Mouse (Mus musculus) CH12F3 (cell line): Measurements from ENCODE around the gene Col6a2.

ENCODE experiments used
- in situ Hi-C: fragments of 300-500 bp; cut with MboI; formaldehyde crosslinking; loops from 2 replicates; pipeline ENCODE4 v1.14.3; 2020; ENCODE audit warnings: low sequenced_read_pairs

Col6a2 gene

GRCm38 (mm10) chr10:76636601-76637000, 13.2 kb upstream of the Col6a2 start:
- in situ Hi-C loops, result no loop called here

GRCm38 (mm10) chr10:76636026-76636425, 12.6 kb upstream of the Col6a2 start:
- in situ Hi-C loops, result no loop called here

GRCm38 (mm10) chr10:76634584-76634983, 11.2 kb upstream of the Col6a2 start:
- in situ Hi-C loops, result no loop called here

GRCm38 (mm10) chr10:76634094-76634571, 10.7 kb upstream of the Col6a2 start:
- in situ Hi-C loops, result no loop called here

- in situ Hi-C loops, result no loop called here
Measured at GRCm38 (mm10) chr10:76632630-76633029, 9.2 kb upstream of the Col6a2 start.

GRCm38 (mm10) chr10:76630657-76631056, 7.2 kb upstream of the Col6a2 start:
- in situ Hi-C loops, result no loop called here

- in situ Hi-C loops, result no loop called here
Measured at GRCm38 (mm10) chr10:76627714-76628113, 4.3 kb upstream of the Col6a2 start.

GRCm38 (mm10) chr10:76624903-76625302, 1.5 kb upstream of the Col6a2 start:
- in situ Hi-C loops, result no loop called here

- in situ Hi-C loops, result no loop called here
Measured at GRCm38 (mm10) chr10:76623734-76624133, 304 bp upstream of the Col6a2 start.

GRCm38 (mm10) chr10:76622411-76622810, 1.0 kb downstream of the Col6a2 start:
- in situ Hi-C loops, result no loop called here

- in situ Hi-C loops, result no loop called here
Measured at GRCm38 (mm10) chr10:76612473-76612872, 11.0 kb downstream of the Col6a2 start.

- in situ Hi-C loops, result no loop called here
Measured at GRCm38 (mm10) chr10:76602690-76603089, 20.7 kb downstream of the Col6a2 start.

GRCm38 (mm10) chr10:76596338-76596737, 27.1 kb downstream of the Col6a2 start:
- in situ Hi-C loops, result no loop called here

- in situ Hi-C loops, result no loop called here
Measured at GRCm38 (mm10) chr10:76590197-76590596, 33.2 kb downstream of the Col6a2 start.

GRCm38 (mm10) chr10:76586190-76586589, 37.2 kb downstream of the Col6a2 start:
- in situ Hi-C loops, result no loop called here

- in situ Hi-C loops, result no loop called here
Measured at GRCm38 (mm10) chr10:76584138-76584537, 39.3 kb downstream of the Col6a2 start.

- in situ Hi-C loops, result no loop called here
Measured at GRCm38 (mm10) chr10:76576920-76577319, 46.5 kb downstream of the Col6a2 start.

GRCm38 (mm10) chr10:76575374-76575773, 48.1 kb downstream of the Col6a2 start, which contains the start of gene Ftcd:
Ftcd (plus strand) TSS chr10:76575648.
- in situ Hi-C loops, result no loop called here

- in situ Hi-C loops, result no loop called here
Measured at GRCm38 (mm10) chr10:76572151-76572550, 51.3 kb downstream of the Col6a2 start.

- in situ Hi-C loops, result no loop called here
Measured at GRCm38 (mm10) chr10:76571070-76571469, 52.4 kb downstream of the Col6a2 start.

- in situ Hi-C loops, result no loop called here
Measured at GRCm38 (mm10) chr10:76569996-76570685, 53.3 kb downstream of the Col6a2 start.

GRCm38 (mm10) chr10:76561972-76562371, 61.5 kb downstream of the Col6a2 start, which contains the start of gene Spatc1l:
Spatc1l (plus strand) TSS chr10:76562272.
- in situ Hi-C loops, result no loop called here

- in situ Hi-C loops, result no loop called here
Measured at GRCm38 (mm10) chr10:76554061-76554460, 69.4 kb downstream of the Col6a2 start.
